Mouse (Mus musculus): ENCODE results near the gene Ldlr. TPM values are rescaled to one million over a fixed set of nuclear protein-coding genes. Genes with fewer than 3 reads are reported as not detected.

The Ldlr gene
- polyA plus RNA-seq, 1 experiment from 2014 or later = 57.3 TPM

- Histone ChIP-seq H3K27me3 (ENCODE audit: low read depth, poor library complexity, severe bottlenecking) (no peaks in the 10 kb centered on the region), H3K4me1 (peaks cover 15% of the 10 kb centered on the region), H3K36me3 (peaks cover 81% of the 10 kb centered on the region), H3K4me3 (no peak overlapping the region), H3K27ac (no peak overlapping the region), H3K9me3 (replicated peaks) (no peaks in the 10 kb centered on the region)
- DNase-seq (ENCODE audit: low spot score) = no peak
- WGBS = 84% methylated on average over 3 of the region's 3 CpGs
These were observed 27.1 kb downstream of the Ldlr start for GRCm38 (mm10) chr9:21750370-21750769.

GRCm38 (mm10) chr9:21751347-21751746 lies 28.1 kb downstream of the Ldlr start:
- DNase-seq (ENCODE audit: low spot score) = no peak
- Histone ChIP-seq H3K36me3 (peaks cover 78% of the 10 kb centered on the region), H3K27ac (0 out of 2 replicates have a peak overlapping the region, but pooled peaks have one; percentile 36), H3K4me1 (peaks cover 15% of the 10 kb centered on the region), H3K9me3 (replicated peaks) (no peaks in the 10 kb centered on the region), H3K27me3 (ENCODE audit: low read depth, poor library complexity, severe bottlenecking) (no peaks in the 10 kb centered on the region), H3K4me3 (no peak overlapping the region)
- 84% methylated on average over 6 of the region's 6 CpGs for WGBS

- 64% methylated on average over 10 of the region's 10 CpGs for WGBS
- peak overlapping the region; percentile 66; the same call in 1 of the 2 replicates for H3K27ac ChIP-seq
- H3K27me3 ChIP-seq (ENCODE audit: low read depth, poor library complexity, severe bottlenecking) = no peaks in the 10 kb centered on the region
- H3K4me1 ChIP-seq = peaks cover 15% of the 10 kb centered on the region
- H3K4me3 ChIP-seq = no peak overlapping the region
- no peaks in the 10 kb centered on the region for H3K9me3 ChIP-seq (replicated peaks)
- peaks cover 78% of the 10 kb centered on the region for H3K36me3 ChIP-seq
- DNase-seq (ENCODE audit: low spot score) = no peak
These were observed 29.0 kb downstream of the Ldlr start for GRCm38 (mm10) chr9:21752252-21752792.

DNA sequence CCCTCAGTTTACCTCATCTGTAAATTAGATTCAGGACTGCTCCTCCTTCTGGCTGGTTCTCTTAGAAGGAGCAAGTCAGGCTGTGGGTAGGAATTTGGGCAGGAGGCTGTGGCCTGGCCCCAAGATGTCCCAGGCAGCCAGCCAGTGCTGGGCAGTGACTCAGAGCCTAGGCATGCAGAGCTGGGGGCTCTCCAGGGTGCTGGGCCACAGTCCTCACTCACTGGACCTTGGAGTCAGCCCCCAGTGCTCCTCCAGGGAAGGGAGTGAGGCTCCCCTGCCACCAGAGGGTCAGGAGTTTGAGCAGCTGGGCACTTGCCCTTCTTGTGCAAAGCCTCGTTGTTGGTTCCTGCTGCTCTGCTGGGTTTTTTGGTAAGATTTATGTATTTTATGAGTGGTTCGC lies 30.7 kb downstream of the Ldlr start:
- Histone ChIP-seq H3K4me3 (no peak overlapping the region), H3K27ac (no peak overlapping the region), H3K9me3 (replicated peaks) (no peaks in the 10 kb centered on the region), H3K27me3 (ENCODE audit: low read depth, poor library complexity, severe bottlenecking) (no peaks in the 10 kb centered on the region), H3K36me3 (peaks cover 77% of the 10 kb centered on the region), H3K4me1 (peaks cover 22% of the 10 kb centered on the region)
- 74% methylated on average over 2 of the region's 2 CpGs for WGBS
- DNase-seq (ENCODE audit: low spot score) = no peak

DNA sequence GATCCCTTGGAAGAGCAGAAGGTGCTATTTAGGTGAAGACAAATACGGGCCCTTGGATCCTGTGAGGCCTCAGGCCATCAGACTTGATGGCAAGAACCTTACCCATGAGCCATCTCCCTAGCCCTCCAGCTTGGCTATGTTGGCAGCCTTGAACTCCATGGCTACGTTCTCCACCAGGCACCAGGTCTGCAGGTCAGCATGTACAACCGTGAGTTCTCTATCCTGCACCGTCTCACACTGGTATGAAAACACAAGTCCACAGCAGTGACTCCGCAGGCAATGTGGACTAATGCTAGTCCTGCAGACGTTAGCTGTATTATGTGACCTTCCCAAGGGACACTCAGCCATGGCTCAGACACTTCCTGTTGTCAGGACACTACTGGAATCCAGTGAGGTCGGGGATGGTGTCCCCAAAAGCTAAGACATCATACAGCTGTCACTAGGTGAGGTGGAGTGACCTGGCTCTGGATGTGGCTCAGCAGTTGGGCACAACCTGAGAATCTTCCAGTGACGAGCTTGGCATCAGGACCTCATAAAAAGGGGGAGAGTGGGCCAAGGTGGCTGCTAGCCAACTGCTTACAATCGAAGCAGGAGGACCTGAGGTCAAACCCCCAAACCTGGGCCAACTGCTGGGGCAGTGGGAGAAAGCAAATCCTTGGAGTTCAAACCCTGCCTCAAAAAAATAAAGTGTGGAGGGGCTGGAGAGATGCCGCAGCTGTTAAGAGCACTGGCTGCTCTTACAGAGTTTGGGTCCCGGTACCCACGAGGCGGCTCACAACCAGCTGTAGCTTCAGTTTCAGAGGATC lies 31.4 kb downstream of the Ldlr start:
- 87% methylated on average over 13 of the region's 13 CpGs for WGBS
- H3K27ac ChIP-seq = no peak overlapping the region
- H3K36me3 ChIP-seq = peaks cover 70% of the 10 kb centered on the region

GRCm38 (mm10) chr9:21758576-21759529 lies 35.6 kb downstream of the Ldlr start:
- no peak for DNase-seq (ENCODE audit: low spot score)
- WGBS = 61% methylated on average over 14 of the region's 14 CpGs
- Histone ChIP-seq H3K36me3 (peaks cover 48% of the 10 kb centered on the region), H3K9me3 (replicated peaks) (no peaks in the 10 kb centered on the region), H3K4me1 (peaks cover 16% of the 10 kb centered on the region), H3K27ac (peak overlapping the region; percentile 96), H3K27me3 (ENCODE audit: low read depth, poor library complexity, severe bottlenecking) (no peaks in the 10 kb centered on the region), H3K4me3 (peak overlapping the region; percentile 80)

More for the DNA sequence above, 31.4 kb downstream of the Ldlr start:
- no peaks in the 10 kb centered on the region for H3K27me3 ChIP-seq (ENCODE audit: low read depth, poor library complexity, severe bottlenecking)
- DNase-seq (ENCODE audit: low spot score) = no peak
- H3K9me3 ChIP-seq (replicated peaks) = no peaks in the 10 kb centered on the region
- peaks cover 28% of the 10 kb centered on the region for H3K4me1 ChIP-seq
- no peak overlapping the region for H3K4me3 ChIP-seq

- Histone ChIP-seq H3K36me3 (peaks cover 40% of the 10 kb centered on the region), H3K4me3 (peak overlapping the region; percentile 80), H3K27me3 (ENCODE audit: low read depth, poor library complexity, severe bottlenecking) (no peaks in the 10 kb centered on the region), H3K27ac (peak overlapping the region; percentile 96), H3K9me3 (replicated peaks) (no peaks in the 10 kb centered on the region), H3K4me1 (peaks cover 16% of the 10 kb centered on the region)
- DNase-seq (ENCODE audit: low spot score) = no peak
- WGBS = under 1% methylated on average over 20 of the region's 20 CpGs
These were observed 36.4 kb downstream of the Ldlr start for GRCm38 (mm10) chr9:21759718-21760117.

GRCm38 (mm10) chr9:21760155-21761088 lies 37.1 kb downstream of the Ldlr start, which contains the start of gene Spc24:
Gene Spc24 (minus strand): TSS chr9:21760303.
- Histone ChIP-seq H3K9me3 (replicated peaks) (no peaks in the 10 kb centered on the region), H3K4me1 (peaks cover 16% of the 10 kb centered on the region), H3K4me3 (peak within 1 kb of the TSS; percentile 80), H3K36me3 (peaks cover 33% of the 10 kb centered on the region), H3K27me3 (ENCODE audit: low read depth, poor library complexity, severe bottlenecking) (no peaks in the 10 kb centered on the region), H3K27ac (peak within 1 kb of the TSS; percentile 96)
- 2% methylated on average over 53 of the region's 54 CpGs for WGBS
- peak; percentile 94 for DNase-seq (ENCODE audit: low spot score)

- peaks cover 24% of the 10 kb centered on the region for H3K4me1 ChIP-seq
- no peaks in the 10 kb centered on the region for H3K27me3 ChIP-seq (ENCODE audit: low read depth, poor library complexity, severe bottlenecking)
- DNase-seq (ENCODE audit: low spot score) = no peak
- no peak overlapping the region for H3K4me3 ChIP-seq
- no peaks in the 10 kb centered on the region for H3K9me3 ChIP-seq (replicated peaks)
- peaks cover 30% of the 10 kb centered on the region for H3K36me3 ChIP-seq
- no peak overlapping the region for H3K27ac ChIP-seq
These were observed 38.9 kb downstream of the Ldlr start for GRCm38 (mm10) chr9:21762135-21762534.

DNA sequence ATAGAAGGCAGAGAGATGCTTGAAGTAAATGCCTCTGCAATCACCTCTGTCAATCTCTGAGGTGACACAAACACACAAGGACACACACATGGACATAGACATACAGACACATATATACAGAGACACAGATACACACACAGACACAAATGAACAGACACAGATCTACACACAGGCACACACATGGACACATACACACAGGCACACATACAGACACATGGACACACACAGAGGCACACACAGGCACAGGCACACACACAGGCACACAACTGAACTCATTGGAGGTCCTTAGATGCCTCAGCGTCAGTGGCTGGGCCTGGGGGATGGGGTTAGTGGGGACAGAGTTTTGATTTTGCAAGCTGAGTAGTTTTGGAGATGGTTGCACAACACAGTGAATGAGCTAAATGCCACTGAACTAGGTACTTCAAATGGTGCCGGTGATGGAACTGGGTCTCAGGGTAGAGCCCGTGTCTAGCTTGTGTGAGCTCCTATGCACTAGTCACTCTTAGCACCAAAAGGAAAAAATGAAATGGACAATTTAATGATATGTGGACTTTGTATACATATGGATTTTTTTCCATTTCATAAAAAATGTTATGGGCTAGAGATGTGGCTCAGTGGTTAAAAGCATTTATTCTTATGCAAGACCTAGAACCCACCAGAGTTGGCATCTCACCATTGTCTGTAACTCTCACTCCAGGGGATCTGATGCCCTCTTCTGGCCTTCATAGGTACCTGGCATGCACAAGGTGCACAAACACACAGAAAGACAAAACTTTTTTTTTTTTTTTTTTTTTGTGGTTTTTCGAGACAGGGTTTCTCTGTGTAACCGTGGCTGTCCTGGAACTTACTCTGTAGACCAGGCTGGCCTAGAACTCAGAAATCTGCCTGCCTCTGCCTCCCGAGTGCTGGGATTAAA lies 41.1 kb downstream of the Ldlr start:
- Histone ChIP-seq H3K4me3 (no peak overlapping the region), H3K9me3 (replicated peaks) (no peaks in the 10 kb centered on the region), H3K27ac (no peak overlapping the region), H3K4me1 (peaks cover 36% of the 10 kb centered on the region), H3K27me3 (ENCODE audit: low read depth, poor library complexity, severe bottlenecking) (no peaks in the 10 kb centered on the region), H3K36me3 (peaks cover 32% of the 10 kb centered on the region)
- no peak for DNase-seq (ENCODE audit: low spot score)
- WGBS = 91% methylated on average over 6 of the region's 6 CpGs

DNA sequence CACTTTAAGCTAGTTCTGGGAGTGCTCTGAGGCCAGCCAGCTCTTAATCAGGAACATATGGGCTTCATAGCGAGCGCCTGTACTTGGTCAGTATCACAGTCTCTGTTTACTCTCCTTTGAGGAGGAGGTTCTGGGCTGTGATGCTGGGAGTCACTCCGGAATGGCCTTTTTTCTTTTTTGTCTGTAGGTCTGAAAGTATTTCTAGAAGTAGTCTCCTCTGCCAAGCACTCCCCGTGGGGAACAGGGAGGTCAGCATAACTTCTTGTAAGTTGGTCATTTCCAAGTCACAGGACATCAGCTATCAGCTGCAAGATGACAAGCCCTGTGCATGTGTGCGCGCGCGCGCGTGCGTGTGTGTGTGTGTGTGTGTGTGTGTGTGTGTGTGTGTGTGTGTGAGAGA lies 44.6 kb downstream of the Ldlr start:
- peak; percentile 69 for DNase-seq (ENCODE audit: low spot score)
- H3K4me3 ChIP-seq = peak overlapping the region; percentile 23
- peaks cover 65% of the 10 kb centered on the region for H3K36me3 ChIP-seq
- peaks cover 37% of the 10 kb centered on the region for H3K4me1 ChIP-seq
- H3K27ac ChIP-seq = peak overlapping the region; percentile 93
- H3K9me3 ChIP-seq (replicated peaks) = no peaks in the 10 kb centered on the region
- no peaks in the 10 kb centered on the region for H3K27me3 ChIP-seq (ENCODE audit: low read depth, poor library complexity, severe bottlenecking)
- WGBS = 47% methylated on average over 11 of the region's 11 CpGs
